In genomic region chr7:83140216-83140615, GRCm38 (mm10) we compare ENCODE assay signal across 16 mouse cellular contexts.
DNase-seq lines count a peak whose midpoint lies in the region; ATAC-seq lines count a peak whose summit lies in the region.
"Had no signal": no experiment of that assay in that cellular context is flagged by ENCODE, and none has a peak within 500 bp of the region (broad histone marks: within the 10 kb centered on the region; RNA-seq: fewer than 3 reads in every experiment).

No protein-coding gene starts in this region.

- peak; percentile 14 for DNase-seq in gastrocnemius, adult 18-20 months (ENCODE audit: low spot score)
- DNase-seq in gastrocnemius, postnatal 36 days = no peak
- peak; percentile 5 for DNase-seq in fibroblast of lung, adult 2 months (ENCODE audit: low read depth)
- DNase-seq in heart, postnatal 25 days (ENCODE audit: low spot score) = peak; percentile 2
- DNase-seq in mesoderm, embryonic 11.5 days (ENCODE audit: low read depth, low spot score) = peak; percentile 23
- no peak for DNase-seq in frontal cortex, postnatal 25 days (ENCODE audit: low spot score in 2 of 2)
- DNase-seq: layer of hippocampus, postnatal 36 days; lung, postnatal 14 days had no signal

- no peak for ATAC-seq in megakaryocyte progenitor cell, adult 5-6 weeks (replicated peaks; ENCODE audit: poor library complexity)
- no peak for ATAC-seq in forebrain, embryonic 16.5 days
- ATAC-seq: intestine, embryonic 15.5 days; liver, embryonic 12.5 days; midbrain, embryonic 16.5 days had no signal

- H3K9ac ChIP-seq in forebrain, embryonic 16.5 days (replicated peaks; ENCODE audit: low read depth, low read length) = no peak overlapping the region
- H3K9ac ChIP-seq: embryonic facial prominence, embryonic 15.5 days; intestine, embryonic 15.5 days; liver, embryonic 12.5 days; neural tube, embryonic 15.5 days had no signal

- H3K27ac ChIP-seq in forebrain, embryonic 16.5 days (ENCODE audit: low read length) = no peak overlapping the region
- H3K27ac ChIP-seq: embryonic facial prominence, embryonic 15.5 days; intestine, embryonic 15.5 days; liver, embryonic 12.5 days; neural tube, embryonic 15.5 days; stomach, postnatal 0 days had no signal

- intact Hi-C loops in gastrocnemius, postnatal 36 days (cut with DNase I) = no loop called here
- intact Hi-C loops in heart, postnatal 25 days (cut with DNase I) = no loop called here

- no peak overlapping the region for H3K4me3 ChIP-seq in forebrain, embryonic 16.5 days (replicated peaks; ENCODE audit: low read length)
- H3K4me3 ChIP-seq: embryonic facial prominence, embryonic 15.5 days; intestine, embryonic 15.5 days; liver, embryonic 12.5 days; neural tube, embryonic 15.5 days had no signal

- H3K27me3 ChIP-seq in forebrain, embryonic 16.5 days (replicated peaks; ENCODE audit: control insufficient read depth, insufficient read depth, low read length) = no peaks in the 10 kb centered on the region
- H3K27me3 ChIP-seq: embryonic facial prominence, embryonic 15.5 days; intestine, embryonic 15.5 days; liver, embryonic 12.5 days; neural tube, embryonic 15.5 days had no signal

- WGBS in forebrain, embryonic 16.5 days = 45% methylated on average over 4 of the region's 4 CpGs

- no peak overlapping the region for H3K4me2 ChIP-seq in forebrain, embryonic 16.5 days (ENCODE audit: low read length)
- H3K4me2 ChIP-seq: embryonic facial prominence, embryonic 15.5 days; intestine, embryonic 15.5 days; liver, embryonic 12.5 days; neural tube, embryonic 15.5 days had no signal

- H3K9me3 ChIP-seq in forebrain, embryonic 16.5 days (ENCODE audit: control insufficient read depth, low read length) = no peaks in the 10 kb centered on the region
- H3K9me3 ChIP-seq: embryonic facial prominence, embryonic 15.5 days; intestine, embryonic 15.5 days; liver, embryonic 12.5 days; neural tube, embryonic 15.5 days had no signal

- H3K4me1 ChIP-seq in forebrain, embryonic 16.5 days (replicated peaks; ENCODE audit: control insufficient read depth, insufficient read depth, low read length) = no peaks in the 10 kb centered on the region
- H3K4me1 ChIP-seq: embryonic facial prominence, embryonic 15.5 days; intestine, embryonic 15.5 days; liver, embryonic 12.5 days; neural tube, embryonic 15.5 days had no signal

- H3K36me3 ChIP-seq in forebrain, embryonic 16.5 days (ENCODE audit: control insufficient read depth, insufficient read depth) = no peaks in the 10 kb centered on the region
- H3K36me3 ChIP-seq: embryonic facial prominence, embryonic 15.5 days; intestine, embryonic 15.5 days; liver, embryonic 12.5 days; neural tube, embryonic 15.5 days had no signal

Comparison
In these comparisons a context has a peak if more than half of its experiments do, and no peak if none do; other contexts are left out.
1. DNase-seq: peak in gastrocnemius, adult 18-20 months (single experiment), fibroblast of lung, adult 2 months (single experiment), heart, postnatal 25 days (single experiment) and mesoderm, embryonic 11.5 days (single experiment); none in gastrocnemius, postnatal 36 days (0 of 2) and frontal cortex, postnatal 25 days (0 of 2).